Mouse (Mus musculus) neutrophil, adult 59 days (primary cell): Measurements from ENCODE around the gene Tmed10. TPM values are rescaled to one million over a fixed set of nuclear protein-coding genes. Genes with fewer than 3 reads are reported as not detected.

Experiments used
- total RNA-seq, 2 experiments: library from RNA; stranded (reverse); gene quantifications; 1 replicate in 1 of 2; 2 replicates in 1 of 2; pipeline ENCODE4 v1.2.4; 2023

The Tmed10 gene
- total RNA-seq: 100 to 1,000 TPM; 194 to 208 TPM

GRCm38 (mm10) chr12:85374561-85375272, at the start of gene Tmed10:
Gene Tmed10 (minus strand): TSS chr12:85374847.

GRCm38 (mm10) chr12:85339243-85339729, 35.4 kb downstream of the Tmed10 start, which contains the start of gene Nek9:
Gene Nek9 (minus strand): TSS chr12:85339362.

Other genes with a start within 250 kb of the Tmed10 start
- under 1 TPM in 1 of 2 experiments, not detected in 1; 0.13 TPM for gene Rps6kl1, start 223.6 kb downstream of the Tmed10 start, total RNA-seq
- not detected for gene Pgf, start 197.1 kb downstream of the Tmed10 start, total RNA-seq
- 10 to 100 TPM; 71.6 to 83.0 TPM for gene Eif2b2, start 155.4 kb downstream of the Tmed10 start, total RNA-seq
- 1 to 10 TPM; 4.5 to 5.2 TPM for gene Mlh3, start 104.2 kb downstream of the Tmed10 start, total RNA-seq
- 10 to 100 TPM; 13.1 to 15.8 TPM for gene Acyp1, start 86.4 kb downstream of the Tmed10 start, total RNA-seq
- gene Zc2hc1c, start 86.3 kb downstream of the Tmed10 start, total RNA-seq: not detected
- 10 to 100 TPM; 52.6 to 54.0 TPM for gene Nek9, start 35.5 kb downstream of the Tmed10 start, total RNA-seq
- gene Fos, start 99.0 kb upstream of the Tmed10 start, total RNA-seq: 1,000 to 10,000 TPM; 2,787 to 3,963 TPM
- 10 to 100 TPM; 83.7 to 89.9 TPM for gene Jdp2, start 224.2 kb upstream of the Tmed10 start, total RNA-seq